Mouse (Mus musculus): Measurements from ENCODE around the gene Prorsd1. TPM values are rescaled to one million over a fixed set of nuclear protein-coding genes. Genes with fewer than 3 reads are reported as not detected.

The Prorsd1 gene
- total RNA-seq, 1 experiment from 2014 or later: 44.8 TPM

DNA sequence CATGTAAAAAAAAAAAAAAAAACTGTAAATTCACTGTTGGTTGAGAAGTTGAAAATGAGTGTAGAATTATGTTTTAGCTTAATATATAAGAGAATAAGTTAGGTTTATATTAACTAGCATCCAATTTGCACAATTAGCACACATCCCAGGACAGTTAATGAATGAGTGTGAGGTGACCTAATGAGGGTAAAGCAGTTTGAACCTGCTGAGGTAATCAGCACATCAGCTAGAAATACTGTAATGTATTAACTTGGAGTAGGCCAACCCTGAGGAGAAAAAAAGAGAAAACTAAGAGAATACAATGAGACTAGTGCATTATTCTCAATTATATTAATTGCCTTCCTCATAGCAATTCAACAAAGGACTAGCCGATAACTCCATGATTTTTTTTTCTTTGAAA, 5.4 kb downstream of the Prorsd1 start:
- no peak for ATAC-seq (replicated peaks; ENCODE audit: insufficient number of reproducible peaks, low FRiP score, low TSS enrichment, poor library complexity, severe bottlenecking)

DNA sequence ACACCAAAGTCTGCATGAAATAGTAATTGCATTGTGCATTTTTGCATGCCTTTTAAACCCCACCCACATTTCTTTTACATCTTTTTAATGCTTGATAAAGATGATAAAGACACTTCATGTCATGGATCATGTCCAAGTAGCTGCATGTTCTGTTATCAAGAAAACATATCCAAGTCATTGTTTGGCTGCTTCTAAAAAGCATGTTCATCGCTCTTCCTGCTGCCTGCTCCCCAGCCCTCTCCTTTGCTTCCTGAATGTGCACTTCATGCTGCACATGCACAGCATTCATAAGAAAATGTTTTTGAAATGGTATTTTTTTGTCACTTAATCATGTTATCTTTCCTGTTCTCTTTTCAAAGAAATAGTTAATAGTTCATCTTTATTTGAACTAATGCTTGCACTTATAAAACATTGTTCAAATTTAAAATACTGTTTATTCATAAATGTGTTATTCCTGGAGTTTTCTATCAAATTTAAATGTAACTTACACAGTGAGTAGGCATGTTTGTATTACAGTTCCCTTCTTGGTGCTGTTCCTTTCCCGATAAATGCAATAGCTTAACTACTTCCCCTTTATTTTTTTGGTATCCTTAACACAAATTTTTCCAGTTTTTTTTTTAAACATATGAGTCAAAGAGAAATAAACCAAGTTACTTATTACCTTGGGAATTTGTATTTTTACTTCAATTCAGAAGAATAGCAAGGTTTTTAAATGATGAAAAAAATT, 9.8 kb downstream of the Prorsd1 start:
- ATAC-seq (replicated peaks; ENCODE audit: insufficient number of reproducible peaks, low FRiP score, low TSS enrichment, poor library complexity, severe bottlenecking): no peak

DNA sequence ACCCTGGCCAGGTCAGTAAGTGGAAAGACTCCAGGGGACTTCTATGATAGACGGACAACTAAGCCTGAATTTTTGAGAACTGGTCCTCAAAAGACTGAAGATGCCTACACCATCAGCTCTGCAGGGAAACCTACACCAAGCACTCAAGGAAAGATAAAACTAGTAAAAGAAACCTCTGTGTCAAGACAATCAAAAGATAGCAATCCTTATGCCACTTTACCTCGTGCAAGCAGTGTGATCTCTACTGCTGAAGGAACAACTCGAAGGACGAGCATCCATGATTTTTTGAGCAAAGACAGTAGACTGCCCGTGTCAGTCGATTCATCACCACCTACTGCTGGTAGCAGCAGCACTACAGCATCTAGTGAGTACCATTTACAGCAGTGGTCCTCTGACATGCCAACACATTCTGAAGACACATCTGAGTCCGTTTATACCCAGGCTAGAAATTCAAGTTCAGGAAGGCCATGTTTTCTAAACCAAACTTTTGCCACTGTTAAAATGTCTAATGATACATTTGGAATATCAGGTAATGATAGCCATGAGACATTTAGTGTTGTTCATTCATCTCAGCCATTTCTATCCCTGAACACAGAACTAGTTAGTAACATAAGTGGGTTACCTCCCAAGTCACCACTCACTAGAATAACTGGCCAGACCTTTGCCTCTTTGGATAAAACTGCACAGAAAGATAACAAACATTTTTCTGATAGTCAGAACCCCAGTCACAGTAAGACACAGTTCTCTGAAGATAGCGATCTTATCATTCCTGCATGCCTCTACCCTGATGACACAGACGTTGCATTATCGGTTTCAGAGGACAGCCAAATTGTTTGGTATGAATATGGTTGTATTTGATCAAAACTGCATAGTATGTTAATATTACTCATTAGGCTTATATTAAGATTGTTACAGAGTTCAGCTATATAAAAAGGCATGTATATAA, 10.6 kb downstream of the Prorsd1 start:
- ATAC-seq (replicated peaks; ENCODE audit: insufficient number of reproducible peaks, low FRiP score, low TSS enrichment, poor library complexity, severe bottlenecking): no peak

DNA sequence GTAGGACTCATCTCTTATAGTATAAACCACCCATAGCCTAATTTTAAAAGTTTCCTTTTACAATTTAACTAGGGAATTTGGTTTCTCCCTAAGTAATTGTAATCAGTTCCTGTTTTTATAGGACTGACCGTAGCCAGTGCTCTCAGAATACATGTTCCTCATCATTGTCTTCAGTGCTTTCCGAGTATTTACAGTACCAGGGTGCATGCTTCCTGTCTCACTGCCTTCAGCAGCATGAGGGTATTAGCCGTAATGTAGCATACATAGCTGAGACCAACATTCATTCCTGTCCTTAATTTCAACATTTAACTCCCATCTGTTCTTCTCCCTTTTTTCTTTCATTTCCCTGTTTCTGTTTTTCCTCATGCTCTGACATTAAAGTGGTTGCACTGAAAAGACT, 17.9 kb downstream of the Prorsd1 start:
- no peak for ATAC-seq (replicated peaks; ENCODE audit: insufficient number of reproducible peaks, low FRiP score, low TSS enrichment, poor library complexity, severe bottlenecking)

DNA sequence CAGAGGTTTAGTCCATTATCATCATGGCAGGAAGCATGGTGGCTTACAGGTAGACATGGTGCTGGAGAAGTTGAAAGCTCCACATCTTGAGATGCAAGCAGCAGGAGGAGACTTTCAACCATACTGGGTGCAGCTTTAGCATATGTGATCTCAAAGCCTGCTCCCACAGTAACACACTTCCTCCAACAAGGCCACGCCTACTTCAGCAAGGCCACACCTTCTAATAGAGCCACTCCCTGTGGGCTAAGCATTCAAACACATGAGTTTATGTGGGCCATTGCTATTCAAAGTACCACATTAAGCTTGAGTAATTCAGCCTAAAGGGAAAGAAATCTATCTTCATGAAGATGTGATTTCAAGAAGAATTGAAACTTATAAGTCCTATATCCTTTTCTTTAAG, 21.7 kb downstream of the Prorsd1 start:
- ATAC-seq (replicated peaks; ENCODE audit: insufficient number of reproducible peaks, low FRiP score, low TSS enrichment, poor library complexity, severe bottlenecking): no peak

DNA sequence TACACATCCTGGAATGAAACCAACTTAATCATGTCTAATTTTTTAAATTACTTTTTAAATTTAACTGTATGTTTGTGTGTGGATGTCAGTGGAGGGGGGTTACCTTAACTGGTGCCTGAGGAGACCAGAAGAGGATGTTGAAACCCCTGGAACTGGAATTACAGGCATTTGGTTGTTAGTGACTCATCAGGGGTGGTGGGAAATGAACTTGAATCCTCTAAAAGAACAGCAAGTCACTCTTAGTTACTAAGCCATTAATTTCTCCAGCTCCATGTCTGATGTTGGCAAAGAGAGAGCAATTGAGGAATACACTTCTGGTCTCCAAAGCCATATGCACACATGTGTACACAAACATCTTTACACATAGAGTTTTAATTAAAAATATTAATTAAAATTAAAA, 40.2 kb downstream of the Prorsd1 start:
- no peak for ATAC-seq (replicated peaks; ENCODE audit: insufficient number of reproducible peaks, low FRiP score, low TSS enrichment, poor library complexity, severe bottlenecking)

Other genes starting within 250 kb of the Prorsd1 start
- gene Ccdc88a, start 141.4 kb downstream of the Prorsd1 start, total RNA-seq (2017): 81.2 to 113 TPM (median 90.3 TPM) in 3 replicates
- gene Mtif2, start 11.4 kb upstream of the Prorsd1 start, total RNA-seq (2017): 41.4 to 52.9 TPM (median 44.3 TPM) in 3 replicates
- gene Clhc1, start 32.9 kb upstream of the Prorsd1 start, total RNA-seq (2017): 0.21 to 4.8 TPM (median 2.6 TPM) in 3 replicates
- gene Rps27a, start 33.1 kb upstream of the Prorsd1 start, total RNA-seq (2017): 741 to 1,421 TPM (median 1,167 TPM) in 3 replicates
- 151 to 197 TPM (median 169 TPM) in 3 replicates for gene Rtn4, start 177.9 kb upstream of the Prorsd1 start, total RNA-seq (2017)

Measured in monocyte, adult 5-6 weeks (primary cell).